23 mouse cellular contexts compared by ENCODE assay signal in genomic region chr19:37431139-37431756, GRCm38 (mm10).
"Had no signal": no experiment of that assay in that cellular context is flagged by ENCODE, and none has a peak within 500 bp of the region (broad histone marks: within the 10 kb centered on the region; RNA-seq: fewer than 3 reads in every experiment).

No protein-coding gene starts in this region.

- ATAC-seq: midbrain, embryonic 15.5 days had no signal

- H3K9ac ChIP-seq: limb, embryonic 13.5 days; liver, embryonic 13.5 days; lung, embryonic 14.5 days; midbrain, embryonic 12.5 days; midbrain, embryonic 15.5 days; neural tube, embryonic 13.5 days had no signal

- H3K4me2 ChIP-seq: limb, embryonic 13.5 days; liver, embryonic 13.5 days; lung, embryonic 14.5 days; midbrain, embryonic 12.5 days; midbrain, embryonic 15.5 days; neural tube, embryonic 13.5 days had no signal

- H3K36me3 ChIP-seq: limb, embryonic 10.5 days; limb, embryonic 13.5 days; liver, embryonic 13.5 days; midbrain, embryonic 12.5 days; midbrain, embryonic 15.5 days; neural tube, embryonic 13.5 days had no signal

- H3K27ac ChIP-seq: kidney, postnatal 0 days; layer of hippocampus, adult 2 months; limb, embryonic 10.5 days; limb, embryonic 13.5 days; liver, embryonic 13.5 days; midbrain, embryonic 12.5 days; midbrain, embryonic 15.5 days; neural tube, embryonic 13.5 days had no signal

- DNase-seq: kidney, adult 18-20 months; kidney, adult 9 months; kidney, postnatal 25 days; layer of hippocampus, adult 9-11 months; liver; liver, embryonic 13.5 days; lung, embryonic 14.5 days; lung, postnatal 10 days; lung, postnatal 4 days; retina, postnatal 1 day; right cerebral cortex, postnatal 25 days; spleen, adult 18-20 months; thymus, adult 2 months; thymus, postnatal 14 days; thymus, postnatal 4 days had no signal

- H3K4me3 ChIP-seq: layer of hippocampus, adult 2 months; limb, embryonic 10.5 days; limb, embryonic 13.5 days; liver, embryonic 13.5 days; midbrain, embryonic 12.5 days; midbrain, embryonic 15.5 days; myocyte; neural tube, embryonic 13.5 days had no signal

- H3K9me3 ChIP-seq: limb, embryonic 10.5 days; limb, embryonic 13.5 days; liver, embryonic 13.5 days; midbrain, embryonic 12.5 days; midbrain, embryonic 15.5 days; neural tube, embryonic 13.5 days had no signal
